Mouse (Mus musculus) right cerebral cortex, postnatal 14 days (tissue): ENCODE data around the gene Hoxa13.
A peak's percentile ranks its signal among the peaks of the same experiment; 100 is the strongest.

Source experiments
- DNase-seq: peaks from one replicate; pipeline ENCODE4 v3.0.0; 2022

Hoxa13 gene

DNA sequence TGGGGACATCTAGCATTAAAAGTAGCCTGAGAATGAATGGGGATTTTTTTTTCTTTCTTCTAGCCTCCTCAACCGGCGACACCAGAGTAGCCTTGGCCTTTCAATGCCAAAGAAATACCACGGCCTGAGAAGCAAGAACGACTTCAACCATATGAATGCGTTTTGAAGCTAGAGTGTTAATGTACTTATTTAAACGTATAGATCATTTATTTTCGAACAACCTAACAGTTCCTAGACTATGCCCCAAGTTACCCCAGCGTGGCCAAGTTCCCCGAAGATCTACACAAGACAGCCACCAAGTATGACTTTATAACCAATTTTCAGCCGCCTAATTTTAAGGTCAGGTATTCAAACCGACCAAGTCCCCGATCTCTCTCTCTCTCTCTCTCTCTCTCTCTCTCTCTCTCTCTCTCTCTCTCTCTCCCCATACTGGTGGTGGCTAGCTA lies 39.8 kb downstream of the Hoxa13 start:
- no peak for DNase-seq

DNA sequence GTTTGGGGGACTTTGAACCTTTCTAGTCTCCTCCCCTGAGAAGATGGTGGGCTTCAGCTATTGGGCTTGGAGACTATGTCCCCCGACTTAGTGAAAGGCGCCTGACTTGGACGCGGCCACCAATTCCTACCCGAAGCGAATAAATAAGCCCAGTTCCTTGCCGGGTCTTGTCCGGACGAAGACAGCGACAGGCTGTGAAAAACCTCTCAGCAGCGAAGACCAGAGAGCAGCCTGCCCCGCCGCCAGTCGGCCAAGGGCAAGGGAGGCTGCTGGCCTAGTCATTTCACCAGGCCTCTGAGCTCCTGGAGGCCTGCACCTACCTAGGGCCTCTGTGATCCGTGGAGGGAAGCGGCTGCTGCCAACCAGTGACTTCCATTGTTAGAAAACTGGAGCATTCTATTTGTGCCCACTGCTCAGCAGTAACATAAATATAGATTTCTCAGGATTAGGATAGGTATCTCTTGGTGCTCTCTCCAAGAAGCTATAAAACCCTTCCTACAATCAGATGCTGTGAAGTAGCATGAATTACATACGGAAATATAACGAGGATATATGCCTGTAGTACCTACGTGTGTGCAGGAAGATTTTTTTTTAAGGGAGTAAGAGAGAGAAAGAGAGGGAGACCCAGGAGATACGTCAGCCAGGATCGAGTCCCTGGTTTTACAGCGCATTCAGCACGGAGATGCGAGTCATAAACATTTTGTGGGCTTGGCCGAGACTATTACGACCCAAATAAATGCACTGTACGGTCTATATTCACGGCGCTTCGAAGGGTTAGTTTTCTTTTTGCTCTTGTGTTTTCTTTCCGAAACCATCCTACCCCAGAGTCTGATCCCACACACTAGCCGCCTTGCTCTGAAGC lies 40.4 kb downstream of the Hoxa13 start:
- DNase-seq: no peak

DNA sequence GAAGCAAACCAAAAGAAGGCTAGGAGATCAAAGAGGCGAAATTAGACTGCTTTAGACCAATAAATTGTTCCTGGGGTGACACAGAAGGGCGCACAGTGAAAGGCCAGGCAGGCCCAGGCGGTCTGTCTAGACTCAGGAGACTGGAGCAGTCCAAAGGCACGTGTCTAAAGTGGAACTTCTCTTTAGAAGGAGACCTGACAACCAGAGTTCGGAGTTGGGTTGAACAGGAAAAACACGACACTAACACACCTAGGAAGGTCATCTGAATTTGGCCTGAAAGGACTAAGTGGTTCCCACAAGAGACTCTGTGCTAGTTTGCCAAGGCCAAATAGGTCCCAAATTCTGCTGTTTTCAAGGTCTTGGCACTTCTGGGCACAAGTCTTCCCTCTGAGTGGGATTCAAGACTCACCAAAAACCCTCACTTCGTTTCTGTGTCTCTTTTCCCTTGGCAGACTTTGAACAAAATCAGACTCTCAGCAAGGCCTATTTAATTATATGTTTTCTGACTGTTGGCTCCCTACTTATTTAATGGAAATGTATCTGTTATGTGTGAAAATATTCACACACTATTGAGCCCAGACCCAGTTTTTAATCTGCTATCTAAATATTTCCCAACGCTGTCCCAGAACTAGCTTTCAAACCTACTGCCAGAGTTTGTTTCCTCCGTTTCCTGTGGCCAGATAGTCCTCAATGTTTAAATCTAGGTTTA lies 41.3 kb downstream of the Hoxa13 start:
- DNase-seq: no peak

DNA sequence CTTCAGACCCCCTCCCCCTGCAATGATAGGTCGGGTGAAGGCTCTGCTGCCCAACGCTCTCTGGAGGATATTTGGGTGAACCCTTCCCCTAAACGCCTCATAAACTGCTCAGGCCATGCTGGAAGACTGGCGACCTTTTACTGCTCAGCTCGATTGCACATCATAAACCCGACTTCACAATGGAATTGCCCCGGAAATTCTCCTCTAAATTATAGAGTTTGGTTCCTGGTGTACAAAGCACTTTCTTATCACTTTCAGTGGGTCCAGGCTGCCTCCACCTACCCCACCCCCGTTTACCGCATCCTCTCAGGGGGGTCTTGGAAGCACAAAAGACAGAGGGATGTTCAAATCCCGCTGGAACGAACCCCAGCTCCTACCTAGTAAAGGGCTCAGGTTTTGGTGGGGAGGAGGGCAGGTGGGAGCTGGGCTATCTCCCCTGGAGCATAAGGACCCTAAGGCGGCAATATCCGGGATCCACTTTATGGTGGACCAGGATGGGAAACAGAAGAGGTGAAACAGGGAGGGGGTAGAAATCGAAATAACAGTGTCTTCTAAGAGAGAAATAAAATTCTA lies 42.0 kb downstream of the Hoxa13 start:
- DNase-seq: no peak

DNA sequence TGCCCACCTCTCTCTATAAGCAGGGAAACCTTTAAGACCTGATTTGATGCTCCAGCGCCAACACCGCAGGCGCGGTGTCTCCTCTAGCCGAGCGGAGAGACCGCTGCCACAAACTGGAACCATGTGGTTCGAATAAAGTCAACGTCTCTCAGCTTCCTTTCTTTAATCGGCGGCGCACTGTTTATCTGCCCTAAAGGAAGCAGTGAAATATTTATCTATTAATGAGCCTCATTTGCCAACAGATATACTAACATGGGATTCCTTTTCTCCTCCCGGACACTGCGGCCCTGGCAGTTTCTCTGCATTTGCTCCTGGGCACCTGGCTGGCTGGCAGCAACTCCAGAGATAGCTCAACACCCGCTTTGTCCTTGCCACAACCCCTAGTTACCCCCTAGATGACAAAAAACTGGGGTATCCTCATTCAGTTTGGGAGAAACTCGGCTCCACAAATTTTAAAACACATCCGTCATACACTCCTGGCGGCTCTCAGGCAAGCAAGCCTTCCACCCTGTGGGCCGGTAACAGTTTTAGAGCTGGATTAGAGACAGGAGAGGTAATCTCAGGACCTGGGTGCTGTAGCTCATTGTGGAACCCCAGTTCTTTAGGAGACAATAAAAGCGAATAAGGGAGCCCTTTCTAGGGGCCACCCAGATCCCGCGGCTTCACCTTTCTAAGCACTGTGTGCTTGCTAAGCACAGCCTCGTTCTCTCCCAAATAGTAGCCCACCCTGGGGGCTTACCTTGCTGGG lies 42.6 kb downstream of the Hoxa13 start:
- no peak for DNase-seq

DNA sequence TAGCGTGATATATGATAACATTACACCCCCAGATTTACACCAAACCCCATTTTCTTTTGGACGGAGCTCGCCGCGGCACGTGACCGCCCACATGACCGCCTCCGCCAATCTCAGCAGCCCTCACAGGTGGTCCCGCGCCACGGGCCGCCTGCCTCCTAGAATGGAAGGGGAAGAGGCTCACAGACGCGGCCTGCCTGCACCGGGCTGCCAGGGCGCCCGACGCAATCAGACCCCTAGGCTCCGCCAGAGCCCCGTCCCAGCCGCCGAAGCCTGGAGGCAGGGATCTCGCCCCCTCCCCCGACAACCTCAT lies 43.3 kb downstream of the Hoxa13 start:
- no peak for DNase-seq

DNA sequence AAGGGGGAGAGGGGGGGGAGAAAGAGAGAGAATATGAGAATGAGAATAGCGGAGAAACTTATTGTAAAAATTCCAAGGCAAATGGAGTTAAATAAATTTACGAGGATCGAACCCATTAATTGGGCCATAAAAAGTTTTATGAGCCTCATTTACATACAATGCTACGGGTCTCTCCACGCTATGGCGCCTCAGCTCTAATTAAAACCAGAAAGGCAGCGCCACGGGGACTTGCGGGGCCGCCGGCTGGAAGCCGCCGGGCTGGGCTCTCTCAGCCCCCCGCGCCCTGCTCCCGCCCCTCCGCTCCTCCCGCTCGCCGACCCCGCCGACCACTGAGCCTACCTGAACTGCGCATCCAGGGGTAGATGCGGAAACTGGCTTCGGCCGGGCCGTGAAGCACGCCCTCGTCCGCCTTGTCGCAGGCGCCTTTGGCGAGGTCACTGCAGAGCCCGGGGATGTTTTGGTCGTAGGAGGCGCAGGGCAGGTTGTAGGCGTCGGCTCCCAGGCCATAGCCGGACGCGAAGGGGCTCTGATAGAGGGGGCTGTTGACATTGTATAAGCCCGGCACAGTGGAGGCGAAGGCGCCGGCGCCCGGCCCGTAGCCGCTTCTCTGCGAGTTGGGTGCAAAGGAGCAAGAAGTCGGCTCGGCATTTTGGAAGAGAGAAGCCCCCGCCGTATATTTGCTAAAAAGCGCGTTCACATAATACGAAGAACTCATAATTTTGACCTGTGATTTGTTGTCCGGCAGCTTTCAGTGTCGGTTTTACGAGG lies 43.8 kb downstream of the Hoxa13 start:
- no peak for DNase-seq

DNA sequence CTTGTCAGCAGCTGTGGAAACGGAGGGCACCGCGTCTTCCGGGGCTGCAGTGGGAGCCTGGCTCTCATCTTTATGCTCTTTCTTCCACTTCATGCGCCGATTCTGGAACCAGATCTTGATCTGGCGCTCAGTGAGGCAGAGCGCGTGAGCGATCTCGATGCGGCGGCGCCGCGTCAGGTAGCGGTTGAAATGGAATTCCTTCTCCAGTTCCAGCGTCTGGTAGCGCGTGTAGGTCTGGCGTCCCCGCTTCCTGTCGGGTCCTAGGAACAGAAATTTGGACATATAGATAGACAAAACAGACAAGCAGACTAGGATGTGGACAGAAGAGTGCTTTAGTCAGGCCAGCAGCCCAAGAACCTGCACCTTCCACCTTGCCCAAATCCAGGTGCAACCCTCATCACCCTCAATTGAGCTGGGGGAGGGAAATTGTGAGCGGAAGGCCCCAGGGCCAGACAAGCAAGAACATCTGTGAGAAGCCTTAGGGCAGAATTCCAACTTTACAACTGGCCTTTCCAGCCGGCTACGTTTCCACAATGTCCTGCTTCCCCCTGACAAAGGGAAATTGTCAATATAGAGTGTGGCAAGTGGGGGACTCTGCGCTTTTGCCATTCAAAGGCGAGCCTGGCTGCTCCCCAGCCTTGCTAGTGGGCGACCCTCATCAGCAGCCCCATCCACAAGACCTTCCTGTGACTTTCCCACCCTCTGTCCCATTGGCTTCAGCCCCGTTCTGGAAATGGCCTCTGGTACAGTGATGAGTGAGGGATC lies 44.7 kb downstream of the Hoxa13 start:
- DNase-seq: no peak

DNA sequence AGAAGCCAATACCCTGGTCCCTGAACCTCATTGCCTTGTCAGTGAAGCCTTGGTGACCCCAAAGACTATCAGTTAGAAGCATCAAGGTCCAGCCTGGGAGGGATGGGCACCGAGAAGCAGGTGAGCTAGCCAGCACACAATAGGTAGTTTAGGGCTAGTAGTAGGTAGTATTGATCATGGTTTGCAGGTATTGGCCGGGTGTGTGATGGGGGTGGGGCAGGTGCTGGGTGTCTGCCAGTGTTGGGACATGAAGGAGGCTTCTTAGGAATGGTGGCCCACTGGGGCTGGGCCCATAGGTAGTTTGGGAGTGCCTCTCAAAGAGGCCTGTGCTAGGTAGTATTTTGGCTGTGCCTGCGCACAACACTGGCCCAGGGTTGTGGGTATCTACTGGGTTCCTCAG lies 45.6 kb downstream of the Hoxa13 start:
- DNase-seq: no peak

DNA sequence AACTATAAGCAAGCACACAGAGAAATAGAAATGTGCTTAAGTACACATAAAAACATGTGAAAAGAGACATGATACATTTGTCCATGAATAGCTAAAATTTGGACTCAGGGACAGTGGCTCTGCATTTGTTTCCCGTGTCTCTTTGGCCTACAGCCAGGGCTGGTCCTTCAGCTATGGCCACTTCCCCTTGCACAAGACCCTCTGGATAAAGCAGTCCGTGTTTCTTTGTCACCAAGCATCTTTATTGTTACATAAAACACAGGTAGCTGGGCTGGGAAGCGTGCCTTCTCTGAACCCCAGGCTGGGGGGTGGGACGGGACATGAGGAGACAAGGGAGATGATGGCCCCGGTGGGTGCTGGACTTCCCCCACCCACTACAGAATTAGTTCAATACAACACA lies 46.4 kb downstream of the Hoxa13 start:
- no peak for DNase-seq

DNA sequence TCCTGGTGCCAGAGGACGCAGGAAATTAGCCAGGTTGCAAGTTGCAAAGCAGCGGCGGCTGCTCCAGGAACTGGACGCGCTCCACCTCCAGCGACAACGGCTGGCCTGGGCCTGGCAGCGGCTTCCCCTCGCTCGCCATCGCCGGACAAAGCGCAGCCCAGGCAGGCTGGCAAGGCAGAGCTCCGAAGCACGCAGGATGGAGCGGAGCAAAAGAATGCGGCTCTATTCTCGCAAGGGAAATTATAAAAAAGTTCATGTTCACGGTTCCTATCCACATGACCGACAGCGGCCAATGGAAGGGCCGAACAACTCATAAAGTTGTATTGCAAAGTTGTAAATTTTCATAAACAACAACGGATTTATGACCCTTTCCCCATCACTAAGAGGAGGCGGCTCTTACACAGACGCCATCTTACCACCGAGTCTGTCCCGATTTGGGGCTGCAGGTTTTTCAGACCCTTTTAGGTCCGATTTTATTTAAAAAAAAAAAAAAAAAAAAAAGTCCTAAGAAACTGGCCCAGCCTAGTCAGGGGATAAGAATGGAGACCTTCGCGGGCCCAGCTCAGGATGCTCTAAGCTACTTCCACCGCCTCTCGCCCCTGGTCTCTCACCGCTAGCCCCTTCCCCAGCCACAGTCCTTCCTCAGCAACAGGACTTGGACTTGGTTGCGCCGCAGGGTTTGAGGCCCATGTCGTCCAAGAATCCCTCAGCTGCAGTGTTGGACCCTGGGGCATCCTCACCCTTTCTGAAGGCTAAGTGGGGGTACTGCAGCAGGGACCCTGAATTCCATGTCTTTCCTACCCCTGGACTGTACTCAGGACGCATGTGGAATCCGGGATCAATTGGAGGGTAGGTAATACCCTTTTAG lies 47.3 kb downstream of the Hoxa13 start, which contains the start of the genes Hoxa3 and Gm28308:
TSS of gene Hoxa3 (minus strand) at position 218 of the 868 bp plus-strand sequence.
TSS of gene Gm28308 (minus strand) at position 221 of the 868 bp plus-strand sequence.
- DNase-seq: no peak

DNA sequence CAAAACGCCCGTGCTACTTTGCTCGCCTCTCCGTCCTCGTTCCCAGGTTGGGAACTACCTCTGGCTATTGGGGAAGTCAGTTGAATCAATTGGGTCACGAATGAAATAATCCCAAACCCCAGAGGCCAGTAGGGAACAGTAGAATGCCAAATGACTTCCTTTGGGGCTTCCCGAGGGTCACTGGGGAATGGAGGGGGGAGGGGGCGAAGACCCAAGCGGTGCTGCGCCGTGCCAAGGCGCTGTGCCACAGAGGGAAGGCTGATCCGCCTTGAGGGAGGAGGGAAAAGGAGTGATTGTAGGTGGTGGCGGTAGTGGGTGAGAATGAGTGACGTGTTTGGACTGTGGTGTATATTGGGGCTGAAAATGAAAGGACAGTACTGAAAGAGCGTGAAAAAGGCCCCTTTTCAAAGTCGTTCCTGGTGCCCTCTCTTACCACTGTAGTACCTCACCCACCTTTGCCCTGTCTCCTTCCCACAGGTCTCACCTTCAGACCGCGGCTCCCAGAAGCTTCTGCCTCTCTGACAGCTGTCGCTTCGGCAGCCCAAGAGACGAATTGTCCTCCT lies 48.0 kb downstream of the Hoxa13 start:
- no peak for DNase-seq

DNA sequence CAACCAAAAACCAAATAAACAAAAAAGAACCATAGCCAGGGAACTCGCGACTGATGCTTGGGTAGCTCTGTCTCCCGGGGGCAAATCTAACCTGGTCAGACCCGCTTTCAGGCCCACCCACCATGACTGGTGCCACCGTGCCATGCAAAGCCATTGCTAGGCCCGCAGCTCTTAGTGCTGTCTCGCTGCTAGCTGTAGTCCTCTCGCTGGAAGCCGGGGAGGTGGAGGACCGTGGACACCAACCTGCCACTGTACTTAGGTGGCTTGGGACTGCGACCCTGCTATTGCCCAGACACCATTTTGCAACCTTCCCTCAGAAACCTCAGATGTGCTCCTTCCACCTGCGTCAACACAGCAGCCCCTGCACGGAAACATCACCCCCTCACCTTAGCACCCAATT lies 48.7 kb downstream of the Hoxa13 start:
- no peak for DNase-seq

DNA sequence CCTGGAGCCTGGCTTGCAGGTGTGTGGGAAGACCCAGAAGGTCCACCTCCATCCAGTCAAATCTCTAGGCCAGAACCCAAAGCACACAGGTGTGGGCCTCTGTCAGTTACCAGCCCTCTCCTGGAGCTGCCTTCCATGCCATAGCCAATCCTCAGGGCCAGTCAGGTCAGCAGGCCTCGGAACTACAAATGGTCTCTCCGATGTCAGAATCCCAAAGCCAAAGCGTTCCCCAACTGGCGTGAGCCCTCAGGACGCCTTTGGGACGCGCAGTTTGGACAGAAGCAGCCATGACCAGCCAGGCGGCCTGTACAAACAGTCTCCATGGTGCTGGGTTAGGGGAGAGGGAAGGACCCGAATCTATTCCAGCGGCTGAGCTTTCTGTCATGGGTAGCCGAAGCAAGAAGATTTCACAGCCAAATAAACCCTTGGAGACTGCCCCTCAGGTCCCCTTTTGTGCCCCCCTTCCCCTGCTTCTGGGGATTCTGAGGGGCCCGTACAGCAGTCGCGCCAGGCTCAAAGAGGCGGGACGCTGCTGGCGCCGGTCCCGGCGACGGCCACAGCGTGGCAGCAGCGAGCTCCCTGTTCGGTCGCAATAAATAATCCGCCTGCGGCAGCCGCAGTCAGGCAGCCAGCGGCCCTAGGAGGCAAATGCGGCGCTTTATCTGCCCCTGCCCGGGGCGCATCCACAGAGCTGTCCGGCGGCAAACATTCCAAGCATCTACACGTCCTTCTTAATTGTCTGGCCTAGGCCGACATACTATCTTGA lies 49.3 kb downstream of the Hoxa13 start:
- peak; percentile 58 for DNase-seq

DNA sequence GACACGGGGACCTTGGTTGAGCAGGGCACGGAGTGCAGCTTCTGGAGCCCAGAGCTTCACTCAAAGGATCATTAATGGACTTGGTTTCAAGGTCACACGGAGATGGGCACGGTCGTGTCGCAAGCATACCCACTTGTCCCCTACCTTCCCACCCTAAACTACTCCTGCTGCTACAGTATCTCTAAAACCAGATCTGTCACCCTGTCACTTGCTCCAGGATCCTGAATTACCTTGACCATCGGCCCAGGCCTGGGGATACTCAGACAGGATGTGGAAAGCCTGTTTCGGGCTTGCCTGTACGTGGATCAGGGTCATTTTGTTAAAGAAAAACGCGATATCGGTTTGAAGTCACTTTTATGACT lies 51.0 kb downstream of the Hoxa13 start:
- no peak for DNase-seq

DNA sequence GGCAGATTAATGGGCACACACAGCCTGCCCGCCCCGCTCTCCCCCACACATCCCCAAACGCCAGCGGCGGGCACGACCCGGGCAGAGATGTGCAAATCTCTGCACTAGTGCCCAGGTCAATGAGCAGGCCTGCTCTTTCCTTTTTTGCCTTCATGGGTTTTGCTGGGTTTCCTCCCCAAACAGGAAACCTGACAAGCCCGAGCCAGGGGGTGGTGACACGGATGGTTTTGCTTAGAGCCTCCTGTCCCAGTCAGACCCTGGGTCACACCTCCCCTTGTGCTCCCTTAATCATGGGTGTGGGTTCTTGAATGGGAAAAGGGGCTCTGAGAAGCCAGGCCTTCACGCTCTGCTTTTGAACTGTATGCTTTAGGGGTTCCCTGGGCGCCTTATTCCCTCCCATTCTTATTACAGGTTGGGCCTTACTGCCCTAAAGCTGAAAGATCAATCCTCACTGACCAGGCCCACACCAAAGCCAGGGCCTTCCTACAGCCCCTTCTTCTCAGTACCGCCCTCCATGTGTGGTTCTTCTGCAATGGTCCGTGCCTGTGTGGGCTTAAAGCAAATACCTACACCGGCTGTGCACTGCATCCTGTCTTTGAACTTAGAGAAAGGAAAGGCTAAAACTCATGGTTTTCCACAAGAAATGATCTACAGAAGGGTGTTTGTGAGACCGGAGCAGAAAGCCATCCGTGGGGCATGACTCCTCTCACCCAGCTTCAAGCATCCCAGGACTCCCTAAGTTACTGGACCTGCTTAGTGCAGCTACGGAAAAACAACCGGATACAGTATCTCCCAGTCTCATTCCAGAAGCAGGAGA lies 51.6 kb downstream of the Hoxa13 start:
- no peak for DNase-seq

DNA sequence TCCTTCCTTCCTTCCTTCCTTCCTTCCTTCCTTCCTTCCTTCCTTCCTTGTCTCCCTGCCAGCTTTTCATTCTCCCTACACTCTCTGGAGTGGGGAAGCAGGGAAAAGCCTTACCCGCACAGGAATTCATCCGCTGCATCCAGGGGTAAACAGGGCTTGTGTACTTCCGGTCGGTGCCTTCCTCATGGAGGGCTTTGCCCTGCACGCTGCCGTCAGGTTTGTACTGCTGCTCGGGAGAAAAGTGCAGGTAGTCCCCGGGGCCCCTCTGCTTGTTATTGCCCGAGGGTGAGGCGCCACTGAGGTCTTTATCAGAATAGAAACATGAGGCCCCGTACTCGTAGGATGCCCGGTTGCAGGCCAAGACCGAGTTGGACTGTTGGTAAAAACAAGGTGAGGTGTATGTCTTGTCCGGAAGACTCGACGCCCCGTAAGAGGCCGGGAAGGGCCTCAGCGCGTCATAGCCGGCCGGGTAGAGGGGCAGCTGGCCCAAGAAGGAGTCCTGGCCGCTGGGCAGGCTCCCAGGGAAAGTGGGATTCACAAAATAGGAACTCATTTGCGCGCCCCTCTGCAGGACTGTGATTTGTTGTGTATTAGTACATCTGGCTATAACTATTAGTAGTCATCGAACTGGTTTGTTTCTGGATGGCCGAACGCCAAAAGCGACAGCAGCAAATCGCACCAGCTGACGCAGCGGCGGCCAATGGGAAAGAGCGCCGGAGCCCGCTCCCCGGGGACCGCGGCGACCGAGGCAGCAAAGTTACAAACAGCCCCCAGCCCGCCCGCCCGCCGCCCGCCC lies 52.4 kb downstream of the Hoxa13 start, which contains the start of gene Hoxa6:
TSS of gene Hoxa6 (minus strand) at position 651 of the 796 bp plus-strand sequence.
- DNase-seq: no peak
